Mouse (Mus musculus) ES-Bruce4 (cell line): ENCODE data around the gene Tmem132d.

Experiments used
- CTCF ChIP-seq: IDR thresholded peaks from one replicate; pipeline ENCODE4 v1.8.1; 2011; ENCODE audit warnings: low read depth, low read length
- POLR2A ChIP-seq: IDR thresholded peaks from one replicate; pipeline ENCODE4 v1.8.1; 2011; ENCODE audit warnings: low read length; ENCODE audit not compliant: insufficient read depth

GRCm38 (mm10) chr5:128369814-128370213, 63.1 kb downstream of the Tmem132d start:
- no peak for TF ChIP-seq POLR2A
- no peak for TF ChIP-seq CTCF
